ENCODE assay signal across 12 mouse cellular contexts in the genomic region with DNA sequence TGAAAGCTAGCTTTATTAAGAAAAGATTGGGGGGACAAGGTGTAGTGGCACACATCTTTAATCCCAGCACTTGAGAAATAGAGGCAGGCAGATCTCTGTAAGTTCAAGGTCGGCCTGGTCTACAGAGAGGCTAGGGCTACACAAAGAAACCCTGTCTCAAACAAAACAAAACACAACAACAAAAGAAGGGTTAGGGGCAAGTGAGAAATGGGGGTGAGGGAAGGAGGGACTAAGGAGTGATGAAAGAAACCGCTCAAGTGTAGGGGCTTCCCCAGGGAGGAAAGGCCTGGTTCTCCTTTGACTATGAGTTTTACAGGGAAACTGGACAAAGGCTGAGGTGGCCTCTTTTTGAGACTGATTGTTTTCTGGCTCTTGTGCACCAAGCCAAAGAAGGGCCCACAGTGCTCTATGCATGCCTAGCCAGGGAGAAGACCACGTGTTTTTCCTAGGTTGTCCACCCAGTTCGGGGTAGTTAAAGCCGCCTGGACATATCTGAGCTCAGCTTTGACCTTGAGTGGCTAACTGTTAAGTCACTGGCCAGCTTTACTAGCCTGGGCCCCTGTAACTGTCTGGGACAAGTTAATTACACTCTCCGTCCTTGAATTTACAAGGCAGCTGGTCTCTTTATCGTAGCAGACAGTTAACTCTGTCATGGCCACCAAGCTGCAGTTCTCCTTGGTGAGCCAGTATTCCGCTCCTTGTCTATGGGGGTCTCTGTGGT.
DNase-seq lines count a peak whose midpoint lies in the region; ATAC-seq lines count a peak whose summit lies in the region.
"Had no signal": no experiment of that assay in that cellular context is flagged by ENCODE, and none has a peak within 500 bp of the region (broad histone marks: within the 10 kb centered on the region; RNA-seq: fewer than 3 reads in every experiment).

No protein-coding gene starts in this region.

- H3K4me3 ChIP-seq in heart, embryonic 12.5 days, result no peak overlapping the region
- no peak overlapping the region for H3K4me3 ChIP-seq in embryonic facial prominence, embryonic 10.5 days
- no peak overlapping the region for H3K4me3 ChIP-seq in kidney, embryonic 16.5 days (ENCODE audit: low read length)
- H3K4me3 ChIP-seq: embryonic facial prominence, embryonic 12.5 days; liver, embryonic 12.5 days had no signal

- H3K27ac ChIP-seq in heart, embryonic 12.5 days (ENCODE audit: poor library complexity, severe bottlenecking), result 0 out of 2 replicates have a peak overlapping the region, but pooled peaks have one; percentile 7
- H3K27ac ChIP-seq in embryonic facial prominence, embryonic 10.5 days (replicated peaks), result peak overlapping the region; percentile 58
- H3K27ac ChIP-seq in kidney, embryonic 16.5 days (ENCODE audit: low read length), result no peak overlapping the region
- H3K27ac ChIP-seq: embryonic facial prominence, embryonic 12.5 days; liver, embryonic 12.5 days had no signal

- WGBS in heart, embryonic 12.5 days, result 48% methylated on average over 8 of the region's 8 CpGs
- 56% methylated on average over 8 of the region's 8 CpGs for WGBS in embryonic facial prominence, embryonic 10.5 days
- WGBS in kidney, embryonic 16.5 days, result 46% methylated on average over 8 of the region's 8 CpGs

- no peaks in the 10 kb centered on the region for H3K27me3 ChIP-seq in heart, embryonic 12.5 days (replicated peaks)
- H3K27me3 ChIP-seq in embryonic facial prominence, embryonic 10.5 days (replicated peaks; ENCODE audit: low read depth, poor library complexity, severe bottlenecking), result no peaks in the 10 kb centered on the region
- no peaks in the 10 kb centered on the region for H3K27me3 ChIP-seq in kidney, embryonic 16.5 days (ENCODE audit: insufficient read depth, low read length)
- H3K27me3 ChIP-seq: embryonic facial prominence, embryonic 12.5 days; liver, embryonic 12.5 days; Patski had no signal

- no peak for DNase-seq in heart, postnatal 36 days
- DNase-seq in ZHBTc4 (ENCODE audit: low read depth, low spot score) (peak; percentile 73), liver (no peak)
- peak; percentile 17 for DNase-seq in embryonic facial prominence, embryonic 10.5 days (ENCODE audit: low spot score)
- DNase-seq in left cerebral cortex, postnatal 10 days (ENCODE audit: extremely low spot score in 1 of 2, low spot score in 2 of 2), result no peak
- DNase-seq: thymus, adult 18-20 months had no signal

- no peak overlapping the region for H3K4me2 ChIP-seq in heart, embryonic 12.5 days
- H3K4me2 ChIP-seq in kidney, embryonic 16.5 days (replicated peaks; ENCODE audit: low read depth, low read length), result no peak overlapping the region
- H3K4me2 ChIP-seq: embryonic facial prominence, embryonic 12.5 days; liver, embryonic 12.5 days had no signal

- H3K9me3 ChIP-seq in heart, embryonic 12.5 days (replicated peaks), result peaks cover 9% of the 10 kb centered on the region
- H3K9me3 ChIP-seq in embryonic facial prominence, embryonic 10.5 days, result peaks cover 6% of the 10 kb centered on the region
- H3K9me3 ChIP-seq in kidney, embryonic 16.5 days (ENCODE audit: low read length), result peaks cover 3% of the 10 kb centered on the region; the same call in 1 of the 2 replicates
- H3K9me3 ChIP-seq: liver, embryonic 12.5 days had no signal

- intact Hi-C loops in heart, postnatal 36 days (cut with DNase I), result no loop called here
- intact Hi-C loops in left cerebral cortex, postnatal 10 days (cut with DNase I), result no loop called here

- peaks cover 19% of the 10 kb centered on the region for H3K4me1 ChIP-seq in heart, embryonic 12.5 days (replicated peaks)
- H3K4me1 ChIP-seq in embryonic facial prominence, embryonic 10.5 days, result peaks cover 21% of the 10 kb centered on the region
- H3K4me1 ChIP-seq in kidney, embryonic 16.5 days (ENCODE audit: insufficient read depth, low read length), result peaks cover 7% of the 10 kb centered on the region; the same call in 1 of the 2 replicates
- H3K4me1 ChIP-seq: embryonic facial prominence, embryonic 12.5 days had no signal

- H3K9ac ChIP-seq in heart, embryonic 12.5 days, result no peak overlapping the region
- no peak overlapping the region for H3K9ac ChIP-seq in kidney, embryonic 16.5 days (replicated peaks; ENCODE audit: low read length)
- H3K9ac ChIP-seq: embryonic facial prominence, embryonic 12.5 days; liver, embryonic 12.5 days had no signal

- H3K36me3 ChIP-seq in heart, embryonic 12.5 days, result no peaks in the 10 kb centered on the region
- H3K36me3 ChIP-seq in embryonic facial prominence, embryonic 10.5 days (replicated peaks), result no peaks in the 10 kb centered on the region
- H3K36me3 ChIP-seq in kidney, embryonic 16.5 days (ENCODE audit: insufficient read depth, low read length), result no peaks in the 10 kb centered on the region
- H3K36me3 ChIP-seq: embryonic facial prominence, embryonic 12.5 days; liver, embryonic 12.5 days had no signal

- no peak; the same call in 1 of the 2 replicates for ATAC-seq in heart, embryonic 12.5 days (ENCODE audit: insufficient number of reproducible peaks, low FRiP score)
- ATAC-seq in kidney, embryonic 16.5 days (ENCODE audit: low FRiP score, low TSS enrichment), result peak; percentile 31; the same call in 1 of the 2 replicates
- no peak for ATAC-seq in activated CD4-positive, CD25-positive, alpha-beta regulatory T cell, adult 4 months
- ATAC-seq: liver, embryonic 12.5 days; Patski had no signal

Comparison
In these comparisons a context has a peak if more than half of its experiments do, and no peak if none do; other contexts are left out.
1. DNase-seq: peak in ZHBTc4 (single experiment) and embryonic facial prominence, embryonic 10.5 days (single experiment); none in heart, postnatal 36 days (0 of 2), left cerebral cortex, postnatal 10 days (0 of 2) and liver (single experiment).